Mouse (Mus musculus) CD4-positive, CD25-positive, alpha-beta regulatory T cell, adult 9 weeks (primary cell): Measurements from ENCODE around the gene Coro2b. TPM values are rescaled to one million over a fixed set of nuclear protein-coding genes. Genes with fewer than 3 reads are reported as not detected.

Experiments
- polyA plus RNA-seq: library from polyadenylated mRNA; unstranded; fragments of 100-300 nt; shearing (Covaris generic); gene quantifications from one replicate; pipeline ENCODE4 v1.2.1, GENCODE M21; 2017

The Coro2b gene
- 7.4 TPM for polyA plus RNA-seq

GRCm38 (mm10) chr9:62536655-62537631 is at the start of gene Coro2b:
TSS of gene Coro2b (minus strand) at chr9:62537044.

Other genes starting within 250 kb of the Coro2b start
- 103 TPM for gene Anp32a, start 195.8 kb downstream of the Coro2b start, polyA plus RNA-seq
- gene Itga11, start 140.8 kb upstream of the Coro2b start, polyA plus RNA-seq = 0.12 TPM